Mouse (Mus musculus) C2C12 (cell line): ENCODE results near the gene Kcnt2. TPM values are rescaled to one million over a fixed set of nuclear protein-coding genes. Genes with fewer than 3 reads are reported as not detected.

Source experiments
- H3K27me3 ChIP-seq: one replicate; pipeline ENCODE4 v1.6.1; 2011; ENCODE audit not compliant: control insufficient read depth, insufficient read depth, insufficient read length
- H3K36me3 ChIP-seq: one replicate; pipeline ENCODE4 v1.6.1; 2011; ENCODE audit not compliant: control insufficient read depth, insufficient read depth
- H3K4me3 ChIP-seq: one replicate; pipeline ENCODE4 v1.5.1; 2011; ENCODE audit warnings: mild to moderate bottlenecking, control low read depth; ENCODE audit not compliant: poor library complexity, insufficient read depth, severe bottlenecking
- H3K79me2 ChIP-seq: one replicate; pipeline ENCODE4 v1.6.1; 2011; ENCODE audit not compliant: control insufficient read depth, insufficient read depth
- H3K79me3 ChIP-seq: one replicate; pipeline ENCODE4 v1.6.1; 2011; ENCODE audit warnings: low read depth, control low read depth
- H3ac ChIP-seq: one replicate; pipeline ENCODE3; 2011; ENCODE audit warnings: low read depth; ENCODE audit not compliant: control insufficient read depth, insufficient read length
- CEBPB ChIP-seq: IDR thresholded peaks from one replicate; pipeline ENCODE4 v1.6.1; 2011; ENCODE audit warnings: low read depth, mild to moderate bottlenecking, control low read depth, moderate library complexity
- CTCF ChIP-seq: IDR thresholded peaks from one replicate; pipeline ENCODE4 v1.5.1; 2011; ENCODE audit not compliant: control insufficient read depth, insufficient read depth, insufficient read length
- FOSL1 ChIP-seq: IDR thresholded peaks from one replicate; pipeline ENCODE4 v1.8.0; 2011; ENCODE audit warnings: mild to moderate bottlenecking, low read length; ENCODE audit not compliant: poor library complexity, insufficient read depth, severe bottlenecking
- MAX ChIP-seq: IDR thresholded peaks from one replicate; pipeline ENCODE4 v1.6.1; 2011; ENCODE audit warnings: mild to moderate bottlenecking, control low read depth
- MYOD1 ChIP-seq: IDR thresholded peaks from one replicate; pipeline ENCODE4 v1.6.1; 2011; ENCODE audit warnings: low read depth; ENCODE audit not compliant: control insufficient read depth, insufficient read length
- MYOG ChIP-seq: IDR thresholded peaks from one replicate; pipeline ENCODE4 v1.6.1; 2011; ENCODE audit not compliant: control insufficient read depth, insufficient read length; ENCODE audit errors: extremely low read depth
- USF1 ChIP-seq: IDR thresholded peaks from one replicate; pipeline ENCODE4 v1.6.1; 2011; ENCODE audit warnings: low read depth, mild to moderate bottlenecking, control low read depth, moderate library complexity
- polyA plus RNA-seq: library from polyadenylated mRNA; unstranded; fragments of >200 nt; fragmentation: generic; extraction: Trizol; gene quantifications from one replicate; pipeline ENCODE4 v1.2.1, GENCODE M21; 2012; ENCODE audit warnings: missing spikeins

Gene Kcnt2
- polyA plus RNA-seq, 1 experiment, result 0.01 TPM

DNA sequence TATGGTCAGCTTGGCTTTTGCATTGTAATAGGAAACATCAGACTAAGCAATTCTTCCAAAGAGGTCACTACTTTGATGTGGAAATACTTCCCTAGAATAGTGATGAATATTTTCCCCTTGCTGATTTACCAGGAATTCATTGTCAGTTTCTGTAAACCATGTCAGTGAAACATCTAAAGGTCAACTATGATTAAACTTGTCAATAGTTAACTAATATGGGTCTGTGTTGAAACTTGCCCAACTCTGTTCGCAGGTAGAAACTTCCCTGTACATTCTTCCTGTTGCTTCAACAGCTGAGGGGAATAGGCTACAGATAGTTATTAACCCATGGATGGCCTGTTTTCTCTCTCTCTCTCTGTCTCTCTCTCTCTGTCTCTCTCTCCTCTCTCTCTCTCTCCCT lies 169.8 kb downstream of the Kcnt2 start:
- Histone ChIP-seq H3ac (no peak overlapping the region), H3K27me3 (no peaks in the 10 kb centered on the region), H3K36me3 (no peaks in the 10 kb centered on the region), H3K79me2 (no peaks in the 10 kb centered on the region), H3K4me3 (no peak overlapping the region), H3K79me3 (no peaks in the 10 kb centered on the region)
- no peak for TF ChIP-seq CEBPB
- TF ChIP-seq CTCF, result no peak
- no peak for TF ChIP-seq MYOG
- no peak for TF ChIP-seq MYOD1
- no peak for TF ChIP-seq USF1
- no peak for TF ChIP-seq FOSL1
- no peak for TF ChIP-seq MAX

DNA sequence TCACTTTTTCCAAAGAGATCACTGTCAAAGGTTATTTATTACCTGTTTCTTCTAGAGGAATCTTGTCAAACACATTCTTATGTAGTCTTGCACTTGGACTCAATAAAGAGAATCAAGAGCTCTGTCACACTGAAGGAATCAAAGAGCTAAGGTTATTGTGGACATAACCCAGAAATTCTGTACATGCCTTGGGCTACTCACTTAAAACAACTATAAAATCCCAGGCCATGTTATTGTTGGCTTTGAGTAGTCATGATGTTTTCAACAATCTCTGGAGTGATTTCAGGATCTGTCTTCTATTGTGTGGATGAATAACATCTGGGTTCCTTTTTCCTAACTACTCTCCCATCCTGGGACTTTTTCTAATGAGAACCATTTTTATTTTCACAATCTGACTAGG lies 177.0 kb downstream of the Kcnt2 start:
- Histone ChIP-seq H3K36me3 (no peaks in the 10 kb centered on the region), H3K27me3 (no peaks in the 10 kb centered on the region), H3K4me3 (no peak overlapping the region), H3K79me3 (no peaks in the 10 kb centered on the region), H3K79me2 (no peaks in the 10 kb centered on the region), H3ac (no peak overlapping the region)
- no peak for TF ChIP-seq USF1
- no peak for TF ChIP-seq CTCF
- TF ChIP-seq MYOD1, result no peak
- no peak for TF ChIP-seq CEBPB
- TF ChIP-seq MAX, result no peak
- no peak for TF ChIP-seq FOSL1
- TF ChIP-seq MYOG, result no peak

DNA sequence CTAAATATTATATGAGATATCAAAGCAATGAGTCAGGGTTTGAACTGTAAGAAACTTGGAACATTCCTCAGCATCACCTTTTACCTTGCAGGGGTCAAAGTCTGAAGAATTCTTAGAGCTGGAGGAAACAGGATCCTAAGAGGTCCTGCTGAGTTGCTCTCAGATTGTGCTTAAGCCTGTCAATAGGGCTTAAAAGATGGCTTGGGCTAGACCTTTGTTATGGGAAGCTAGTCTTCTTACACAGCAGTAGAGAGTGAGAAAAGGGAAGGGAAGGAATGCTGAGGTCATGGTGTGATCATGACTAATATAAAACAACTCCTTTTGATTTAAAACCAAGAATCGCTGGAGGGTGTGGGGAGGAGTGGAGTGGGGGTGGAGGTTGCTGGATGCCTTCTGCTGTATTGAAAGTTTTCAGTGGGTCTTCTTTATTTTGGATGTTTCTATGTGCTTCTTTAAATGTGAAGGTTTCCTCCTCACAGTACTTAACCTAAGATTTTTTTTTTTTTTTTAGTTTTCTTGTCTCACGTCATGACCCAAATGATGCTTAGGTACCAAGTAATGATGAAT lies 183.4 kb downstream of the Kcnt2 start:
- TF ChIP-seq CEBPB (no peak), MYOD1 (no peak), USF1 (no peak), CTCF (no peak), MYOG (no peak), MAX (no peak), FOSL1 (no peak)
- no peak overlapping the region for H3ac ChIP-seq

DNA sequence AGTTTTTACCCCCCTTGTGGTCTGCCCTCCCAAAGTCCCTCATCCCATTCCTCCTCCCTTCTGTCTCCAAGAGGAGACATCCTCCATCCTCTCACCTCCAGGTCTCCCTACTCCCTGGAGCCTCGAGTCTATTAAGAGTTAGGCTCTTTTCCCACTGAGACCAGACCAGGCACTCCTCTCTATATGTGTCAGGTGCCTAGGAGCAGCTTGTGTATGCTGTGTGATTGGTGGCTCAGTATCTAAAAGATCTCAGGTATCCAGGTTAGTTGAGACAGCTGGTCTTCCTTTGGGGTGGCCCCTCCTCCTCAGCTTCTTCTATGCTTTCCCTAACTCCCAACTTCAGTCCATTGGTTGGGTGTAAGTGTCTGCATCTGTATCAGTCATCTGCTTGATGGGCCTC lies 186.1 kb downstream of the Kcnt2 start:
- Histone ChIP-seq H3K79me3 (no peaks in the 10 kb centered on the region), H3ac (no peak overlapping the region), H3K4me3 (no peak overlapping the region), H3K27me3 (no peaks in the 10 kb centered on the region), H3K79me2 (no peaks in the 10 kb centered on the region), H3K36me3 (no peaks in the 10 kb centered on the region)
- no peak for TF ChIP-seq CEBPB
- no peak for TF ChIP-seq FOSL1
- TF ChIP-seq MAX, result no peak
- no peak for TF ChIP-seq CTCF
- TF ChIP-seq MYOG, result no peak
- TF ChIP-seq MYOD1, result no peak
- no peak for TF ChIP-seq USF1

More for the DNA sequence above, 183.4 kb downstream of the Kcnt2 start:
- Histone ChIP-seq H3K79me2 (no peaks in the 10 kb centered on the region), H3K36me3 (no peaks in the 10 kb centered on the region), H3K79me3 (no peaks in the 10 kb centered on the region), H3K4me3 (no peak overlapping the region), H3K27me3 (no peaks in the 10 kb centered on the region)

DNA sequence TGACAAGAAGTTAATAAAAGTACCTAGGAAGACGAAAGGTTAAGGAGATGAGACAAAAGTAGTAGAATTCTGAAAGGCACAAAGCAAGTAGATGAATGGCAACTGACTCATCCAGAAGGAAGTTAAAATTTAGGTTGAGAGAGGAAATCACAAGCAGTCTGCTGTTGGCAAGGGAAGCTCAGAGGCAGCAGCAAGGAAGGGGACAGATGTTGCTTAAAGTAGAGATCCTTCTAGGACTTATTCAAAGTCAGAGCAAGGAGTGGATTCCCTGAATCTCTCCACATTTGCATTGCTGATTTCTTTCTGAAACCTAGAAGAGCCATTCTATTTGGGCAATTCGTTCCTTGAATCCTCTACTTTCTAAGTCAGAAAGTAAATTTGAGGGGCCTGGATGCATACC lies 188.8 kb downstream of the Kcnt2 start:
- Histone ChIP-seq H3K79me3 (no peaks in the 10 kb centered on the region), H3ac (no peak overlapping the region), H3K27me3 (no peaks in the 10 kb centered on the region), H3K36me3 (no peaks in the 10 kb centered on the region), H3K4me3 (no peak overlapping the region), H3K79me2 (no peaks in the 10 kb centered on the region)
- TF ChIP-seq FOSL1, result no peak
- TF ChIP-seq CTCF, result no peak
- no peak for TF ChIP-seq MYOD1
- no peak for TF ChIP-seq MYOG
- TF ChIP-seq USF1, result no peak
- TF ChIP-seq CEBPB, result no peak
- no peak for TF ChIP-seq MAX

DNA sequence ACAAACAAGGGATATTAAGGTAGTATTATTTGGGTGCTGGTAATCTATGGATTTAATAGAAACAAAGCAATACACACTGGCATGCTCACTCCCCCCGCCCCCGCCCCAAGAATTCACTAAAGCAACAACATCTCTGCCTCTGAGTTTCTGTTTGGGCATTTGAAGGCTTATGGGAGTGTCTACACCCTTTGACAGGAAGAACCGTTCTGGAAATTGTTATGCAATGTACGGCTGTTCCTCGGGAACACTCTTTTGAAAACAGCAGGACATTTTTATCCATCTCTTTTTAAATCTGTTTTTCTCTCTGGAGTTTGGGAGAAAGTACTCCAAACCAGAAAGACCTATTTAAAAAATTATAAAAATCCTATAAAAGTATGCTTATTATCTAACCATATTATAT lies 192.2 kb downstream of the Kcnt2 start:
- no peak overlapping the region for H3ac ChIP-seq
- H3K79me2 ChIP-seq, result no peaks in the 10 kb centered on the region
- H3K4me3 ChIP-seq, result no peak overlapping the region
- H3K79me3 ChIP-seq, result no peaks in the 10 kb centered on the region
- TF ChIP-seq MAX (no peak), MYOG (no peak), CTCF (no peak), CEBPB (no peak), FOSL1 (no peak), USF1 (no peak), MYOD1 (no peak)
- no peaks in the 10 kb centered on the region for H3K36me3 ChIP-seq
- H3K27me3 ChIP-seq, result no peaks in the 10 kb centered on the region
